Mouse (Mus musculus): ENCODE measurements around the gene Epyc.

- TF ChIP-seq CTCF (IDR thresholded peaks at IDR 0.05) = no peak
- TF ChIP-seq EP300 (IDR thresholded peaks at IDR 0.05) = no peak
Observed at GRCm38 (mm10) chr10:97603256-97603655, 40.6 kb upstream of the Epyc start.
